Mouse (Mus musculus) ES-E14 (cell line): ENCODE results near the gene Sun2. TPM values are rescaled to one million over a fixed set of nuclear protein-coding genes. Genes with fewer than 3 reads are reported as not detected.

Experiments used
- DNase-seq: peaks from one replicate; pipeline ENCODE4 v3.0.0-alpha.2; 2013; ENCODE audit warnings: low read depth, low spot score
- H3K27ac ChIP-seq: 2 replicates; pipeline ENCODE4 v1.5.1; 2012; ENCODE audit warnings: low read depth, mild to moderate bottlenecking, low read length, moderate library complexity, mixed read lengths; ENCODE audit not compliant: poor library complexity, insufficient read depth, severe bottlenecking
- H3K36me3 ChIP-seq: 2 replicates; pipeline ENCODE4 v1.6.1; 2012; ENCODE audit warnings: mild to moderate bottlenecking, low read length, moderate library complexity, mixed read lengths; ENCODE audit not compliant: control insufficient read depth, poor library complexity, insufficient read depth, severe bottlenecking
- H3K4me1 ChIP-seq, 2 experiments: fragments of 150-350 bp in 1 of 2; sonication (generic) in 1 of 2; 2 replicates each; pipeline ENCODE4 v1.6.1; 2012; ENCODE audit warnings: low read length in 2 of 2, mild to moderate bottlenecking in 1 of 2, mixed read lengths in 1 of 2; ENCODE audit not compliant: control insufficient read depth in 2 of 2, insufficient read depth in 2 of 2, poor library complexity in 1 of 2
- H3K4me3 ChIP-seq, 2 experiments: fragments of 150-350 bp in 1 of 2; sonication (generic) in 1 of 2; 2 replicates each; pipeline ENCODE4 v1.5.1; 2012; ENCODE audit warnings: low read length in 2 of 2, low read depth in 1 of 2, mild to moderate bottlenecking in 1 of 2, mixed read lengths in 1 of 2; ENCODE audit not compliant: insufficient read depth in 1 of 2, poor library complexity in 1 of 2, severe bottlenecking in 1 of 2
- H3K9ac ChIP-seq: 2 replicates; pipeline ENCODE4 v1.6.1; 2012; ENCODE audit warnings: low read depth, mild to moderate bottlenecking, low read length, mixed read lengths; ENCODE audit not compliant: poor library complexity, insufficient read depth, severe bottlenecking
- H3K9me3 ChIP-seq: fragments of 150-350 bp; sonication (generic); 2 replicates; pipeline ENCODE4 v1.6.1; 2012; ENCODE audit warnings: low read depth, mild to moderate bottlenecking, low read length; ENCODE audit not compliant: control insufficient read depth, insufficient read depth
- CHD2 ChIP-seq: IDR thresholded peaks from 2 replicates; pipeline ENCODE4 v1.6.1; 2014; ENCODE audit warnings: mild to moderate bottlenecking, low read depth, low read length, inconsistent platforms
- HCFC1 ChIP-seq: IDR thresholded peaks from 2 replicates; pipeline ENCODE4 v1.6.1; 2012; ENCODE audit warnings: low read length, inconsistent platforms, borderline replicate concordance; ENCODE audit not compliant: insufficient read depth
- MAFK ChIP-seq: IDR thresholded peaks from 2 replicates; pipeline ENCODE4 v1.6.1; 2014; ENCODE audit warnings: mild to moderate bottlenecking, low read depth, low read length, inconsistent platforms; ENCODE audit not compliant: insufficient read depth
- ZC3H11A ChIP-seq: IDR thresholded peaks from 2 replicates; pipeline ENCODE4 v1.6.1; 2012; ENCODE audit warnings: low read depth, mild to moderate bottlenecking, inconsistent platforms, low read length, borderline replicate concordance
- ZNF384 ChIP-seq: IDR thresholded peaks from 2 replicates; pipeline ENCODE4 v1.6.1; 2012; ENCODE audit warnings: low read depth, low read length, inconsistent platforms
- in situ Hi-C, 2 experiments: fragments of 600-800 bp; cut with MboI; formaldehyde crosslinking; loops; one replicate each; pipeline ENCODE4 v1.15.1; 2025; ENCODE audit warnings: low sequenced_read_pairs in 2 of 2, inconsistent platforms in 1 of 2; ENCODE audit not compliant: unreplicated experiment in 2 of 2
- total RNA-seq: library from RNA; depleted of rRNA; stranded (reverse); fragments of 300-350 nt; gene quantifications from 2 replicates; pipeline ENCODE4 v1.2.3, GENCODE M21; 2012

Gene Sun2
- total RNA-seq, 1 experiment = 29.8 TPM

DNA sequence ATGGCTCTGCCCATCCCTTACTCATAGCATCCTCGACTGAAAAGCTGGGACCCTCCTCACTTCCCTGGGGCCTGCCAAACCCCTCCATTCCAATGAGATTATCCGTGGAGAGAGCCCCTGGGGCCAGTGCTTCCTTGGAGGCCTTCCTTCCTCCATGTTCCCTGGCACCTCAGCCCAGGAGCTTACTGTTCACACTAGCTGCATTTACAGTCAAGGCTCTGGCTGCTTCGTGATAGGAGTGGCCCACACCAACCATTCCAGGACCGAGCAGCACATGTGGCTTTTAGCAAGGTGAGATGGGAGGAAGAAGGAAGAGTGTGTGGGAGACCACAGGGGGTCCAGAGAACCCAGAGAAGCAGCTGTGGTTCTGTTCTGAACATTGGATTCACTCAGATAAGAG lies 11.5 kb upstream of the Sun2 start:
- no peak overlapping the region for H3K9ac ChIP-seq
- TF ChIP-seq CHD2 (no peak), MAFK (no peak), ZNF384 (no peak), HCFC1 (no peak)
- H3K9me3 ChIP-seq = no peaks in the 10 kb centered on the region
- no peak overlapping the region for H3K4me3 ChIP-seq
- no peaks in the 10 kb centered on the region for H3K36me3 ChIP-seq
- DNase-seq = no peak
- in situ Hi-C loops = loop anchor here in 1 of 2 experiments (25.0 kb wide), 1 partner anchor 308 kb away; no protein-coding TSS in a partner anchor
- H3K4me1 ChIP-seq = peaks cover 0 to 5% of the 10 kb centered on the region in 2 experiments; a peak in 1 of 4 replicates
- H3K27ac ChIP-seq = no peak overlapping the region

GRCm38 (mm10) chr15:79753420-79753752 lies 11.1 kb upstream of the Sun2 start:
- Histone ChIP-seq H3K4me3 (no peak overlapping the region), H3K4me1 (peaks cover 3 to 8% of the 10 kb centered on the region in 2 experiments; a peak in 2 of 4 replicates), H3K36me3 (no peaks in the 10 kb centered on the region), H3K9me3 (no peaks in the 10 kb centered on the region), H3K9ac (no peak overlapping the region), H3K27ac (no peak overlapping the region)
- no peak for DNase-seq
- TF ChIP-seq HCFC1 (no peak), ZNF384 (no peak)
- in situ Hi-C loops = loop anchor here in 1 of 2 experiments (25.0 kb wide), 1 partner anchor 309 kb away; no protein-coding TSS in a partner anchor

- no peak overlapping the region for H3K4me3 ChIP-seq
- no peaks in the 10 kb centered on the region for H3K9me3 ChIP-seq
- H3K27ac ChIP-seq = no peak overlapping the region
- no peaks in the 10 kb centered on the region for H3K36me3 ChIP-seq
- no peak overlapping the region for H3K9ac ChIP-seq
- peaks cover 4 to 8% of the 10 kb centered on the region in 2 experiments; a peak in 2 of 4 replicates for H3K4me1 ChIP-seq
- in situ Hi-C loops = loop anchor here in 1 of 2 experiments (25.0 kb wide), 1 partner anchor 309 kb away; no protein-coding TSS in a partner anchor
- TF ChIP-seq CHD2 (no peak), ZC3H11A (peak; percentile 75; the same call in 1 of the 2 replicates)
- no peak for DNase-seq
These were observed 10.5 kb upstream of the Sun2 start for GRCm38 (mm10) chr15:79752742-79753419.

DNA sequence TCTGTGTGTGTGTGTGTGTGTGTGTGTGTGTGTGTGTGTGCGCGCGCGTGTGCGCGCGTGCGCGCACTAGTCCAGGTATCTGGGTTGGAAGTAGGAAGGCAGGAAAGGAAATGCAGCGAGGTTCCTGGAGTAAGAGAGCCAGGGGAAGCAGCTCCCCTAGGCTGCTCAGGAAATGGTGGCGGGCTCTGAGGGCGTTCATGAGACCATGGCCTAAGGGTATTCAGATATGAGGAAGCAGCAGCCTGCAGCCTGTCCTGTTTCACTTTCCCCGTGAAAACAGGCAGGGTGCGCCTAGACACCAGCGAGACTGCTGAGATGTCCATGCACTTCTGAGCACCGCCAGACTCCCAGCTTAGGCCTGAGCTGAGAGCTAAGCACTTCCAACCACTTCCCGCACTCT lies 9.4 kb upstream of the Sun2 start:
- Histone ChIP-seq H3K9me3 (no peaks in the 10 kb centered on the region), H3K27ac (peak overlapping the region; percentile 14; the same call in 1 of the 2 replicates), H3K4me3 (peak overlapping the region; percentile 41 to 52), H3K9ac (peak overlapping the region; percentile 60), H3K36me3 (no peaks in the 10 kb centered on the region), H3K4me1 (peaks cover 4 to 8% of the 10 kb centered on the region in 2 experiments; a peak in 2 of 4 replicates)
- no peak for DNase-seq
- in situ Hi-C loops = loop anchor here in 1 of 2 experiments (25.0 kb wide), 1 partner anchor 311 kb away; no protein-coding TSS in a partner anchor
- TF ChIP-seq ZNF384 (no peak), MAFK (no peak), CHD2 (no peak)

- no peak for DNase-seq
- H3K27ac ChIP-seq = no peak overlapping the region
- H3K9me3 ChIP-seq = no peaks in the 10 kb centered on the region
- H3K36me3 ChIP-seq = no peaks in the 10 kb centered on the region
- peaks cover 4 to 12% of the 10 kb centered on the region in 2 experiments; a peak in 2 of 4 replicates for H3K4me1 ChIP-seq
- TF ChIP-seq ZNF384 = no peak
- TF ChIP-seq HCFC1 = no peak
- no peak for TF ChIP-seq ZC3H11A
- no peak for TF ChIP-seq CHD2
- no peak for TF ChIP-seq MAFK
- in situ Hi-C loops = loop anchor here in 1 of 2 experiments (25.0 kb wide), 1 partner anchor 312 kb away; no protein-coding TSS in a partner anchor
- no peak overlapping the region for H3K9ac ChIP-seq
- H3K4me3 ChIP-seq = no peak overlapping the region
These were observed 7.9 kb upstream of the Sun2 start for GRCm38 (mm10) chr15:79750266-79750665.
